Mouse (Mus musculus): ENCODE measurements at regions not wholly inside any gene's neighbourhood (a gene's known extent, or its start where the extent isn't known, plus 50 kb on each side); places are given as distances from the start of the nearest gene placed in this dataset.

DNA sequence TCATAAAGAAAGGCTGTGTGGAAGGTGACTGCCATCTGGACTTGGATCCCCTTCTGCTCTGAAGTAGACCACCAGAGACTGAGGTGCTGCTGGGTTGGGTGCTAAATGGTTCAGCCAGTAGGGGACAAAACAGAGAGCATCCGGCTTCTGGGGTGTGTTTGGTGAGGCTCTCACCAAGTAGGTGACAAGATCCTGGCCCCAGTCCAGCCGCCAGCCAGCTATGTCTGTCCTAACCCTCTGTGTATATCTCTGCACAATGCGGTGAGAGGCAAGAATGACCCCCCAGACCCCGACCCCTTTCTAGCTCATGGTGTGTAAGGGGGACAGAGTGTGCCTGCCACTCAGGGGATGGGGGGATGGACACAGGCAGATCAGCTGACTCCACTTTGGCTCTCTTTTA, 54.8 kb upstream of the Foxp4 start:
- TF ChIP-seq POLR2A (IDR thresholded peaks at IDR 0.05; ENCODE audit: insufficient read length, low read depth) = no peak
- no peak for TF ChIP-seq MAX (IDR thresholded peaks at IDR 0.05; ENCODE audit: low read depth)
- TF ChIP-seq E2F4 (IDR thresholded peaks at IDR 0.05; ENCODE audit: insufficient read depth) = no peak
- TF ChIP-seq REST (IDR thresholded peaks at IDR 0.05; ENCODE audit: insufficient read depth, insufficient read length) = no peak
